In the genomic region with DNA sequence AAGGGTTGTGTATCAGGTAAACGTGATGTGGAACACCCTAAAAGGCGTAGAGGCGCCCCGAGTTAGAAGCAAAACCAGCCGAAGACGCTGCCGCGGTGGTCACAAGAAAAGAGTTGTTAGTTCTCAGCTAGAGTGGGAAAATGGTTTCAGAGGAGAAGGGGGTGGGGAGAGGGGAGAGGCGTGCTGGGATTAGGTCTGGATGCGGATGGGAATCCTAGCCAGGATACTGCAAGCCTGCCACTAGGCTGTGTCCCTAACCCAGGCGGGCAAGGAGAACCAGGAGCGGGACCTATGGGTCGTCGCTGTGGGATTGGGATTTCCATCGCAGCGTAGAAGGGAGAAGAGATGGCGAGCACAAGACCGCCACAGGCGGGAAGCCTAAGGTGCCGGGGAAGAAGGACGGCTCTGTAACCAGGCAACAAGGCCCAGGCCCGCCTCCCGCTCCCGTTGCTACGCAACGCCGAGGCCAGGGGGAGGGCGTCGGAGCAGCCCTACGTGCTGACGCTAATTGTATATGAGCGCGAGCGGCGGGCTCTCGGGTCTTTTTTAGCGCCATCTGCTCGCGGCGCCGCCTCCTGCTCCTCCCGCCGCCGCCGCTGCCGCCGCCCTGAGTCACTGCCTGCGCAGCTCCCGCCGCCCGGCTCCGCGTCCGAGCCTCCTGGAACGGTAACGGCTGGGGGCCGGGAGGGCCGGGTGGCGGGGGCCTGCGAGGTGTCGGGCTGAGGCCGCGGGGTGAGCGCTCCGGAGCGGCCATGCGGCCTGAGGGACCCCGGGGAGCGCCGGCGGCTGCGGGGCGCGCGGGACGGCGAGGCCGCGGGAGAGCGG, we compare ENCODE assay signal across 8 mouse cellular contexts. TPM values are rescaled to one million over a fixed set of nuclear protein-coding genes. Genes with fewer than 3 reads are reported as not detected.
DNase-seq lines count a peak whose midpoint lies in the region; ATAC-seq and TF ChIP-seq lines count a peak whose summit lies in the region.

Gene Nap1l1, plus strand, starts transcription at position 538 of the 825 bp plus-strand sequence.

- H3K9me3 ChIP-seq in embryonic facial prominence, embryonic 15.5 days (replicated peaks): no peaks in the 10 kb centered on the region
- no peaks in the 10 kb centered on the region for H3K9me3 ChIP-seq in limb, embryonic 14.5 days (ENCODE audit: control insufficient read depth, low read length)
- no peaks in the 10 kb centered on the region for H3K9me3 ChIP-seq in midbrain, postnatal 0 days (ENCODE audit: low read length)

- ATAC-seq in embryonic facial prominence, embryonic 15.5 days (ENCODE audit: insufficient number of reproducible peaks, low FRiP score, low TSS enrichment, low read depth): peak; percentile 99
- ATAC-seq in limb, embryonic 14.5 days (ENCODE audit: low FRiP score, low read depth): peak; percentile 99
- ATAC-seq in midbrain, postnatal 0 days (ENCODE audit: low FRiP score): peak; percentile 99

- peak; percentile 95 for DNase-seq in 416B (ENCODE audit: low read depth)
- DNase-seq in heart, adult 8-10 months (ENCODE audit: low spot score): peak; percentile 96
- peak; percentile 97 for DNase-seq in kidney, adult 9 months
- peak; percentile 97 for DNase-seq in limb, embryonic 14.5 days (ENCODE audit: low spot score)
- DNase-seq in midbrain, postnatal 0 days (ENCODE audit: low spot score): peak; percentile 98
- peak; percentile 95 to 97 for DNase-seq in spleen, postnatal 14 days (ENCODE audit: low spot score in 2 of 2)

- peak within 1 kb of the TSS; percentile 87 for H3K27ac ChIP-seq in bone marrow, adult 2 months (ENCODE audit: control insufficient read depth, insufficient read depth, low read depth, low read length, poor library complexity)
- H3K27ac ChIP-seq in embryonic facial prominence, embryonic 15.5 days (replicated peaks): peak within 1 kb of the TSS; percentile 93
- peak within 1 kb of the TSS; percentile 94 for H3K27ac ChIP-seq in limb, embryonic 14.5 days (replicated peaks; ENCODE audit: low read depth, low read length)
- H3K27ac ChIP-seq in midbrain, postnatal 0 days (ENCODE audit: low read depth, low read length): peak within 1 kb of the TSS; percentile 96

- TF ChIP-seq POLR2A in bone marrow, adult 2 months (IDR thresholded peaks at IDR 0.05; ENCODE audit: borderline replicate concordance, control insufficient read depth, low read depth, low read length): peak; percentile 53; the same call in 1 of the 2 replicates
- no peak; the same call in 1 of the 2 replicates for TF ChIP-seq POLR2A in limb, embryonic 14.5 days (IDR thresholded peaks at IDR 0.05; ENCODE audit: borderline replicate concordance, extremely low read depth, insufficient read depth, insufficient read length)

- H3K4me2 ChIP-seq in embryonic facial prominence, embryonic 15.5 days (replicated peaks): peak within 1 kb of the TSS; percentile 86
- H3K4me2 ChIP-seq in limb, embryonic 14.5 days (replicated peaks; ENCODE audit: low read depth, low read length, severe bottlenecking): peak within 1 kb of the TSS; percentile 64
- H3K4me2 ChIP-seq in midbrain, postnatal 0 days (ENCODE audit: low read depth, low read length, poor library complexity, severe bottlenecking): peak within 1 kb of the TSS; percentile 71

- WGBS in bone marrow, adult 2 months: 5% methylated on average over 80 of the region's 80 CpGs
- under 1% methylated on average over 66 of the region's 80 CpGs for WGBS in embryonic facial prominence, embryonic 15.5 days
- under 1% methylated on average over 45 of the region's 80 CpGs for WGBS in limb, embryonic 14.5 days
- WGBS in midbrain, postnatal 0 days: 2% methylated on average over 69 of the region's 80 CpGs

- H3K27me3 ChIP-seq in embryonic facial prominence, embryonic 15.5 days: no peaks in the 10 kb centered on the region
- H3K27me3 ChIP-seq in limb, embryonic 14.5 days (ENCODE audit: control insufficient read depth, insufficient read depth, low read length): no peaks in the 10 kb centered on the region
- no peaks in the 10 kb centered on the region for H3K27me3 ChIP-seq in midbrain, postnatal 0 days (ENCODE audit: insufficient read depth, low read length)

- peak within 1 kb of the TSS; percentile 98 for H3K9ac ChIP-seq in embryonic facial prominence, embryonic 15.5 days
- H3K9ac ChIP-seq in limb, embryonic 14.5 days (ENCODE audit: low read depth, low read length, severe bottlenecking): peak within 1 kb of the TSS; percentile 98
- H3K9ac ChIP-seq in midbrain, postnatal 0 days (replicated peaks; ENCODE audit: low read length, poor library complexity, severe bottlenecking): peak within 1 kb of the TSS; percentile 94

- TF ChIP-seq CTCF in bone marrow, adult 2 months (IDR thresholded peaks at IDR 0.05; ENCODE audit: control insufficient read depth, insufficient read depth, low read length): no peak
- TF ChIP-seq CTCF in midbrain, postnatal 0 days (IDR thresholded peaks at IDR 0.05): peak; percentile 32

- H3K4me3 ChIP-seq in bone marrow, adult 2 months (replicated peaks; ENCODE audit: control insufficient read depth, low read depth, low read length): peak within 1 kb of the TSS; percentile 88
- peak within 1 kb of the TSS; percentile 93 for H3K4me3 ChIP-seq in embryonic facial prominence, embryonic 15.5 days (replicated peaks)
- peak within 1 kb of the TSS; percentile 94 for H3K4me3 ChIP-seq in limb, embryonic 14.5 days (replicated peaks; ENCODE audit: low read length)
- H3K4me3 ChIP-seq in midbrain, postnatal 0 days (ENCODE audit: low read depth, low read length): peak within 1 kb of the TSS; percentile 96

- no peaks in the 10 kb centered on the region for H3K36me3 ChIP-seq in embryonic facial prominence, embryonic 15.5 days
- no peaks in the 10 kb centered on the region for H3K36me3 ChIP-seq in limb, embryonic 14.5 days (ENCODE audit: control insufficient read depth, insufficient read depth, low read length)
- no peaks in the 10 kb centered on the region for H3K36me3 ChIP-seq in midbrain, postnatal 0 days (ENCODE audit: insufficient read depth, low read length)

- H3K4me1 ChIP-seq in bone marrow, adult 2 months (ENCODE audit: control insufficient read depth, insufficient read depth, low read length): peaks cover 2% of the 10 kb centered on the region; the same call in 1 of the 2 replicates
- peaks cover 25% of the 10 kb centered on the region for H3K4me1 ChIP-seq in embryonic facial prominence, embryonic 15.5 days
- H3K4me1 ChIP-seq in limb, embryonic 14.5 days (ENCODE audit: control insufficient read depth, insufficient read depth, low read length): peaks cover 12% of the 10 kb centered on the region
- H3K4me1 ChIP-seq in midbrain, postnatal 0 days (ENCODE audit: insufficient read depth, low read length): peaks cover 9% of the 10 kb centered on the region; the same call in 1 of the 2 replicates

RNA-seq across cellular contexts. Expression of gene Nap1l1, which starts in this region (rescaled TPM):
- polyA plus RNA-seq in bone marrow, adult 2 months (2011; ENCODE audit: insufficient read depth, insufficient read length, low replicate concordance, missing spikeins): 243 and 309 TPM in 2 replicates
- polyA plus RNA-seq in embryonic facial prominence, embryonic 15.5 days (2015; fragmentation: Nextera tagmentation; extraction: Ambion mirVana): 192 and 198 TPM in 2 replicates
- total RNA-seq in heart, adult 8-10 months (2022): 10 to 100 TPM; 59.4 to 73.3 (median 66.5) TPM
- 189 and 334 TPM in 2 replicates for polyA plus RNA-seq in limb, embryonic 14.5 days (2012; rRNA removed)
- polyA plus RNA-seq in limb, embryonic 14.5 days (2014; fragmentation: Nextera tagmentation; extraction: Ambion mirVana): 231 and 238 TPM in 2 replicates
- total RNA-seq in midbrain, postnatal 0 days (2014; rRNA removed): 57.1 and 83.3 TPM in 2 replicates
- 160 and 171 TPM in 2 replicates for polyA plus RNA-seq in midbrain, postnatal 0 days (2015; fragmentation: Nextera tagmentation; extraction: Ambion mirVana)

Comparison
In these comparisons a context has a peak if more than half of its experiments do, and no peak if none do; other contexts are left out.
1. Peak in every context shown above with its lines: DNase-seq, ATAC-seq, H3K4me3 ChIP-seq and H3K27ac ChIP-seq.